Mouse (Mus musculus) layer of hippocampus, adult 2 months (tissue): Measurements from ENCODE around the gene Ddb1. TPM values are rescaled to one million over a fixed set of nuclear protein-coding genes. Genes with fewer than 3 reads are reported as not detected.
A peak's percentile ranks its signal among the peaks of the same experiment; 100 is the strongest.

Experiments
- DNase-seq, 2 experiments: peaks; one replicate each; pipeline ENCODE4 v3.0.0; 2022; ENCODE audit warnings: low spot score in 2 of 2
- H3K27ac ChIP-seq: fragments of 200-600 bp; 2 replicates; pipeline ENCODE4 v1.8.1; 2022
- H3K4me3 ChIP-seq: fragments of 200-600 bp; 2 replicates; pipeline ENCODE4 v1.8.1; 2022; ENCODE audit warnings: mild to moderate bottlenecking
- CTCF ChIP-seq: fragments of 200-600 bp; conservative IDR thresholded peaks from 2 replicates; pipeline ENCODE4 v1.8.1; 2022; ENCODE audit warnings: antibody characterized with exemption, mild to moderate bottlenecking, moderate library complexity
- total RNA-seq, 2 experiments: library from RNA; stranded (reverse); gene quantifications; 2 replicates each; pipeline ENCODE4 v1.2.3; 2021

Ddb1 gene
- total RNA-seq, 2 experiments from 2014 or later: 194 to 210 TPM

DNA sequence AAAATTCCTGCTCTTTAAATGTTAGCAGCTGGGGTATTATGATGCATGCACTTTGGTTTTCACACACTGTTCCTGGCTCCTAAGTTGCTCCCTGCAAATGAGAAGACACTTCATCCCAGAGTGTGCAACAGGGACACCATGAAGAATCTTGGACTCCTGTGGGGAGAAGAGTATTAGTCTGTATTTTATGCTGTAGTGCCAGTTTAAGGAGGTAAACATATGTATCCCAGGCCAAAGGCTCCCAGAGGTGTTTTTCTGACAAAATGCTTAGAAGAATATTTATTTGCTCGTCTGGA is 73.6 kb downstream of the Ddb1 start:
- Histone ChIP-seq H3K4me3 (no peak overlapping the region), H3K27ac (peak overlapping the region; percentile 65)
- DNase-seq: no peak
- no peak for TF ChIP-seq CTCF

Other genes with a start within 250 kb of the Ddb1 start
- gene Syt7, start 216.2 kb upstream of the Ddb1 start, total RNA-seq: 100 to 1,000 TPM; 315 to 321 TPM
- gene Lrrc10b, start 147.9 kb upstream of the Ddb1 start, total RNA-seq: 10 to 100 TPM; 83.9 to 84.6 TPM
- gene Ppp1r32, start 122.4 kb upstream of the Ddb1 start, total RNA-seq: 1 to 10 TPM; 2.4 to 3.0 TPM
- 10 to 100 TPM; 80.9 to 81.7 TPM for gene Cpsf7, start 80.1 kb upstream of the Ddb1 start, total RNA-seq
- gene Sdhaf2, start 79.2 kb upstream of the Ddb1 start, total RNA-seq: 10 to 100 TPM; 53.4 to 63.0 TPM
- gene Tmem216, start 49.1 kb upstream of the Ddb1 start, total RNA-seq: 10 to 100 TPM; 10.8 to 11.4 TPM
- 10 to 100 TPM in 1 of 2 experiments, 1 to 10 TPM in 1; 9.1 to 11.1 TPM for gene Cyb561a3, start 28.2 kb upstream of the Ddb1 start, total RNA-seq
- gene Tmem138, start 28.0 kb upstream of the Ddb1 start, total RNA-seq: 10 to 100 TPM; 12.2 to 12.8 TPM
- gene Tkfc, start 327 bp downstream of the Ddb1 start, total RNA-seq: 10 to 100 TPM; 16.5 to 19.1 TPM
- under 1 TPM; 0.39 to 0.72 TPM for gene Vwce, start 28.9 kb downstream of the Ddb1 start, total RNA-seq
- gene Pga5, start 72.7 kb downstream of the Ddb1 start, total RNA-seq: not detected
- gene Vps37c, start 83.4 kb downstream of the Ddb1 start, total RNA-seq: 10 to 100 TPM; 21.7 to 22.4 TPM
- gene Cd5, start 133.7 kb downstream of the Ddb1 start, total RNA-seq: not detected
- gene Cd6, start 224.7 kb downstream of the Ddb1 start, total RNA-seq: under 1 TPM in 1 of 2 experiments, not detected in 1; 0.32 TPM
- gene Slc15a3, start 234.4 kb downstream of the Ddb1 start, total RNA-seq: 1 to 10 TPM; 1.3 TPM